Mouse (Mus musculus) liver, embryonic 12.5 days (tissue): Measurements from ENCODE around the gene Npw. TPM values are rescaled to one million over a fixed set of nuclear protein-coding genes. Genes with fewer than 3 reads are reported as not detected.

Experiments
- ATAC-seq: fragments of 200-750 bp; cut with Nextera tagmentation; 2 replicates; pipeline ENCODE4 v1.8.0; 2017; ENCODE audit warnings: moderate number of reproducible peaks, mild to moderate bottlenecking, moderate library complexity
- H3K27ac ChIP-seq: fragments of 300-500 bp; sonication (generic); 2 replicates; pipeline ENCODE4 v1.5.1; 2016; ENCODE audit warnings: mild to moderate bottlenecking
- H3K27me3 ChIP-seq: fragments of 300-500 bp; sonication (generic); replicated peaks from 2 replicates; pipeline ENCODE4 v1.6.1; 2016; ENCODE audit warnings: mild to moderate bottlenecking, moderate library complexity
- H3K36me3 ChIP-seq: fragments of 300-500 bp; sonication (generic); 2 replicates; pipeline ENCODE4 v1.6.1; 2016; ENCODE audit warnings: mild to moderate bottlenecking, moderate library complexity
- H3K4me1 ChIP-seq: fragments of 300-500 bp; sonication (generic); 2 replicates; pipeline ENCODE4 v1.6.1; 2016
- H3K4me2 ChIP-seq: fragments of 300-500 bp; sonication (generic); 2 replicates; pipeline ENCODE4 v1.6.1; 2016; ENCODE audit warnings: mild to moderate bottlenecking, moderate library complexity
- H3K4me3 ChIP-seq: fragments of 300-500 bp; sonication (generic); 2 replicates; pipeline ENCODE4 v1.5.1; 2016; ENCODE audit warnings: mild to moderate bottlenecking, moderate library complexity
- H3K9ac ChIP-seq: fragments of 300-500 bp; sonication (generic); 2 replicates; pipeline ENCODE4 v1.6.1; 2016; ENCODE audit warnings: mild to moderate bottlenecking, moderate library complexity
- H3K9me3 ChIP-seq: fragments of 300-500 bp; sonication (generic); replicated peaks from 2 replicates; pipeline ENCODE4 v1.6.1; 2016; ENCODE audit warnings: mild to moderate bottlenecking, moderate library complexity
- WGBS: fragments of 180-500 bp; shearing (Covaris S2); methylation state at CpG from one replicate; pipeline ENCODE4 v1.1.7; 2016; ENCODE audit not compliant: insufficient replicate concordance; 5-methylcytosine and 5-hydroxymethylcytosine counted together
- polyA plus RNA-seq: library from polyadenylated mRNA; unstranded; fragments of >200 nt; fragmentation: Nextera tagmentation; extraction: Ambion mirVana; gene quantifications from 2 replicates; pipeline ENCODE4 v1.2.1, GENCODE M21; 2016

The Npw gene
- polyA plus RNA-seq, 1 experiment from 2014 or later, result 0.33 TPM

GRCm38 (mm10) chr17:24638840-24639239 lies 19.4 kb downstream of the Npw start:
- WGBS, result 73% methylated on average over 9 of the region's 9 CpGs
- Histone ChIP-seq H3K36me3 (peaks cover 15% of the 10 kb centered on the region; the same call in 1 of the 2 replicates), H3K9me3 (no peaks in the 10 kb centered on the region), H3K9ac (no peak overlapping the region), H3K4me2 (no peak overlapping the region), H3K4me1 (peaks cover 21% of the 10 kb centered on the region), H3K4me3 (no peak overlapping the region), H3K27ac (no peak overlapping the region), H3K27me3 (no peaks in the 10 kb centered on the region)
- no peak for ATAC-seq

GRCm38 (mm10) chr17:24638214-24638613 lies 20.0 kb downstream of the Npw start:
- no peak overlapping the region for H3K27ac ChIP-seq
- ATAC-seq, result no peak
- WGBS, result 82% methylated on average over 4 of the region's 4 CpGs

GRCm38 (mm10) chr17:24636781-24637481 lies 21.3 kb downstream of the Npw start:
- H3K9ac ChIP-seq, result no peak overlapping the region
- ATAC-seq, result no peak
- H3K27ac ChIP-seq, result no peak overlapping the region
- H3K4me2 ChIP-seq, result no peak overlapping the region
- H3K9me3 ChIP-seq, result no peaks in the 10 kb centered on the region
- peaks cover 31% of the 10 kb centered on the region for H3K4me1 ChIP-seq
- WGBS, result 60% methylated on average over 5 of the region's 5 CpGs
- no peaks in the 10 kb centered on the region for H3K27me3 ChIP-seq
- no peak overlapping the region for H3K4me3 ChIP-seq
- peaks cover 15% of the 10 kb centered on the region; the same call in 1 of the 2 replicates for H3K36me3 ChIP-seq

More at GRCm38 (mm10) chr17:24638214-24638613, 20.0 kb downstream of the Npw start:
- peaks cover 15% of the 10 kb centered on the region; the same call in 1 of the 2 replicates for H3K36me3 ChIP-seq
- no peak overlapping the region for H3K4me2 ChIP-seq
- H3K4me1 ChIP-seq, result peaks cover 23% of the 10 kb centered on the region
- H3K9ac ChIP-seq, result no peak overlapping the region
- H3K4me3 ChIP-seq, result no peak overlapping the region
- H3K9me3 ChIP-seq, result no peaks in the 10 kb centered on the region
- H3K27me3 ChIP-seq, result no peaks in the 10 kb centered on the region

- peaks cover 15% of the 10 kb centered on the region for H3K36me3 ChIP-seq
- no peaks in the 10 kb centered on the region for H3K9me3 ChIP-seq
- H3K27me3 ChIP-seq, result no peaks in the 10 kb centered on the region
- H3K9ac ChIP-seq, result no peak overlapping the region
- no peak overlapping the region for H3K4me3 ChIP-seq
- 87% methylated on average over 5 of the region's 5 CpGs for whole genome bisulfite sequencing
- ATAC-seq, result no peak
- H3K27ac ChIP-seq, result no peak overlapping the region
- no peak overlapping the region for H3K4me2 ChIP-seq
- peaks cover 36% of the 10 kb centered on the region for H3K4me1 ChIP-seq
Measured at GRCm38 (mm10) chr17:24635694-24636093, 22.6 kb downstream of the Npw start.

- no peaks in the 10 kb centered on the region for H3K27me3 ChIP-seq
- peaks cover 19% of the 10 kb centered on the region for H3K36me3 ChIP-seq
- H3K27ac ChIP-seq, result no peak overlapping the region
- H3K9me3 ChIP-seq, result no peaks in the 10 kb centered on the region
- no peak overlapping the region for H3K4me3 ChIP-seq
- ATAC-seq, result no peak
- peaks cover 36% of the 10 kb centered on the region for H3K4me1 ChIP-seq
- no peak overlapping the region for H3K4me2 ChIP-seq
- 48% methylated on average over 4 of the region's 4 CpGs for WGBS
- no peak overlapping the region for H3K9ac ChIP-seq
Measured at GRCm38 (mm10) chr17:24635024-24635423, 23.2 kb downstream of the Npw start.

GRCm38 (mm10) chr17:24633831-24634230 lies 24.4 kb downstream of the Npw start:
- no peak for ATAC-seq
- no peak overlapping the region for H3K9ac ChIP-seq

GRCm38 (mm10) chr17:24632813-24633449 lies 25.3 kb downstream of the Npw start:
- H3K9me3 ChIP-seq, result no peaks in the 10 kb centered on the region
- peaks cover 43% of the 10 kb centered on the region for H3K4me1 ChIP-seq
- H3K4me3 ChIP-seq, result peak overlapping the region; percentile 78
- 14% methylated on average over 22 of the region's 22 CpGs for WGBS
- peak overlapping the region; percentile 79 for H3K9ac ChIP-seq
- peak overlapping the region; percentile 76 for H3K27ac ChIP-seq
- peaks cover 29% of the 10 kb centered on the region for H3K36me3 ChIP-seq
- peak; percentile 12; the same call in 1 of the 2 replicates for ATAC-seq
- H3K27me3 ChIP-seq, result no peaks in the 10 kb centered on the region
- peak overlapping the region; percentile 87 for H3K4me2 ChIP-seq

More at GRCm38 (mm10) chr17:24633831-24634230, 24.4 kb downstream of the Npw start:
- Histone ChIP-seq H3K27me3 (no peaks in the 10 kb centered on the region), H3K36me3 (peaks cover 28% of the 10 kb centered on the region), H3K4me1 (peaks cover 36% of the 10 kb centered on the region), H3K4me3 (no peak overlapping the region), H3K9me3 (no peaks in the 10 kb centered on the region), H3K27ac (no peak overlapping the region; the same call in 1 of the 2 replicates), H3K4me2 (no peak overlapping the region)
- WGBS, result 90% methylated on average over 11 of the region's 11 CpGs

- 1% methylated on average over 51 of the region's 51 CpGs for WGBS
- peak within 1 kb of the TSS; percentile 78 for H3K4me3 ChIP-seq
- peak within 1 kb of the TSS; percentile 79 for H3K9ac ChIP-seq
- H3K27me3 ChIP-seq, result no peaks in the 10 kb centered on the region
- H3K4me1 ChIP-seq, result peaks cover 40% of the 10 kb centered on the region
- H3K4me2 ChIP-seq, result peak within 1 kb of the TSS; percentile 87
- peak; percentile 78 for ATAC-seq
- H3K36me3 ChIP-seq, result peaks cover 35% of the 10 kb centered on the region
- peak within 1 kb of the TSS; percentile 76 for H3K27ac ChIP-seq
- H3K9me3 ChIP-seq, result no peaks in the 10 kb centered on the region
Measured at GRCm38 (mm10) chr17:24632167-24632812, 26.0 kb downstream of the Npw start, which contains the start of the genes Tsc2 and Nthl1. Gene Tsc2, minus strand, starts transcription at chr17:24632630. Gene Nthl1, plus strand, starts transcription at chr17:24632680.

GRCm38 (mm10) chr17:24630072-24630471 lies 28.2 kb downstream of the Npw start:
- WGBS, result 82% methylated on average over 14 of the region's 14 CpGs
- Histone ChIP-seq H3K9ac (no peak overlapping the region), H3K9me3 (no peaks in the 10 kb centered on the region), H3K27me3 (no peaks in the 10 kb centered on the region), H3K4me1 (peaks cover 27% of the 10 kb centered on the region), H3K27ac (no peak overlapping the region), H3K4me3 (no peak overlapping the region), H3K4me2 (no peak overlapping the region), H3K36me3 (peaks cover 56% of the 10 kb centered on the region)
- ATAC-seq, result no peak

- no peaks in the 10 kb centered on the region for H3K27me3 ChIP-seq
Measured at GRCm38 (mm10) chr17:24628646-24629045, 29.6 kb downstream of the Npw start.

GRCm38 (mm10) chr17:24625472-24625871 lies 32.8 kb downstream of the Npw start:
- no peak for ATAC-seq
- no peaks in the 10 kb centered on the region for H3K27me3 ChIP-seq
- H3K4me3 ChIP-seq, result no peak overlapping the region
- H3K4me1 ChIP-seq, result peaks cover 7% of the 10 kb centered on the region
- no peaks in the 10 kb centered on the region for H3K9me3 ChIP-seq
- no peak overlapping the region for H3K9ac ChIP-seq
- no peak overlapping the region for H3K4me2 ChIP-seq
- no peak overlapping the region for H3K27ac ChIP-seq
- WGBS, result 85% methylated on average over 8 of the region's 8 CpGs
- peaks cover 95% of the 10 kb centered on the region for H3K36me3 ChIP-seq

More at GRCm38 (mm10) chr17:24628646-24629045, 29.6 kb downstream of the Npw start:
- H3K27ac ChIP-seq, result no peak overlapping the region
- peaks cover 70% of the 10 kb centered on the region for H3K36me3 ChIP-seq
- peak; percentile 43; the same call in 1 of the 2 replicates for ATAC-seq
- H3K9me3 ChIP-seq, result no peaks in the 10 kb centered on the region
- no peak overlapping the region for H3K4me3 ChIP-seq
- H3K4me2 ChIP-seq, result no peak overlapping the region
- H3K9ac ChIP-seq, result no peak overlapping the region
- peaks cover 24% of the 10 kb centered on the region for H3K4me1 ChIP-seq
- 16% methylated on average over 5 of the region's 5 CpGs for WGBS
